Mouse (Mus musculus) olfactory bulb, adult 2 months (tissue): ENCODE results near the gene Mafg.

Experiments
- CTCF ChIP-seq: fragments of 200-500 bp; IDR thresholded peaks from 2 replicates; pipeline ENCODE4 v1.5.1; 2012; ENCODE audit warnings: low read depth, mild to moderate bottlenecking, low read length, moderate library complexity; ENCODE audit not compliant: insufficient read depth
- POLR2A ChIP-seq: fragments of 200-500 bp; IDR thresholded peaks from 2 replicates; pipeline ENCODE4 v1.6.1; 2012; ENCODE audit warnings: mild to moderate bottlenecking, low read depth, low read length, moderate library complexity; ENCODE audit not compliant: insufficient read depth

- TF ChIP-seq CTCF (no peak), POLR2A (no peak)
Measured at GRCm38 (mm10) chr11:120603545-120603944, 29.9 kb downstream of the Mafg start.
